Mouse (Mus musculus) midbrain, embryonic 11.5 days (tissue): ENCODE measurements around the gene Ror1. TPM values are rescaled to one million over a fixed set of nuclear protein-coding genes. Genes with fewer than 3 reads are reported as not detected.

ENCODE experiments used
- ATAC-seq: fragments of 200-750 bp; cut with Nextera tagmentation; 2 replicates; pipeline ENCODE4 v1.8.0; 2017; ENCODE audit warnings: moderate TSS enrichment, moderate library complexity; ENCODE audit not compliant: low FRiP score
- DNase-seq: peaks from one replicate; pipeline ENCODE4 v3.0.0; 2015; ENCODE audit warnings: low spot score; ENCODE audit errors: missing footprints
- H3K27ac ChIP-seq: fragments of 300-500 bp; sonication (generic); 2 replicates; pipeline ENCODE4 v1.5.1; 2014; ENCODE audit warnings: low read depth, low read length
- H3K27me3 ChIP-seq: fragments of 300-500 bp; sonication (generic); 2 replicates; pipeline ENCODE4 v1.6.1; 2014; ENCODE audit warnings: mild to moderate bottlenecking, low read length, moderate library complexity, mixed read lengths; ENCODE audit not compliant: control insufficient read depth, insufficient read depth
- H3K36me3 ChIP-seq: fragments of 300-500 bp; sonication (generic); 2 replicates; pipeline ENCODE4 v1.6.1; 2014; ENCODE audit warnings: mild to moderate bottlenecking, low read length, moderate library complexity, mixed read lengths; ENCODE audit not compliant: control insufficient read depth, insufficient read depth
- H3K4me1 ChIP-seq: fragments of 300-500 bp; sonication (generic); 2 replicates; pipeline ENCODE4 v1.6.1; 2014; ENCODE audit warnings: low read length; ENCODE audit not compliant: control insufficient read depth, insufficient read depth
- H3K4me2 ChIP-seq: fragments of 300-500 bp; sonication (generic); 2 replicates; pipeline ENCODE4 v1.6.1; 2014; ENCODE audit warnings: mild to moderate bottlenecking, moderate library complexity
- H3K4me3 ChIP-seq: fragments of 300-500 bp; sonication (generic); 2 replicates; pipeline ENCODE4 v1.5.1; 2014; ENCODE audit warnings: low read depth, low read length
- H3K9ac ChIP-seq: fragments of 300-500 bp; sonication (generic); 2 replicates; pipeline ENCODE4 v1.6.1; 2014; ENCODE audit warnings: low read length
- H3K9me3 ChIP-seq: fragments of 300-500 bp; sonication (generic); 2 replicates; pipeline ENCODE4 v1.6.1; 2016; ENCODE audit warnings: low read length; ENCODE audit not compliant: control insufficient read depth
- WGBS: fragments of 180-500 bp; shearing (Covaris S2); extraction: QIAGEN DNeasy Blood & Tissue Kit; methylation state at CpG from one replicate; pipeline ENCODE4 v1.1.7; 2014; 5-methylcytosine and 5-hydroxymethylcytosine counted together
- polyA plus RNA-seq: library from polyadenylated mRNA; unstranded; fragments of >200 nt; fragmentation: Nextera tagmentation; extraction: Ambion mirVana; gene quantifications from 2 replicates; pipeline ENCODE4 v1.2.1, GENCODE M21; 2014

Ror1 gene
- polyA plus RNA-seq, 1 experiment from 2014 or later = 4.8 TPM

GRCm38 (mm10) chr4:100375286-100375685 lies 279.7 kb downstream of the Ror1 start:
- H3K9me3 ChIP-seq = no peaks in the 10 kb centered on the region
- no peak overlapping the region for H3K9ac ChIP-seq
- H3K4me2 ChIP-seq = no peak overlapping the region
- no peak overlapping the region for H3K27ac ChIP-seq
- DNase-seq (no peak), ATAC-seq (no peak)
- no peaks in the 10 kb centered on the region for H3K27me3 ChIP-seq
- H3K4me3 ChIP-seq = no peak overlapping the region
- H3K36me3 ChIP-seq = no peaks in the 10 kb centered on the region
- H3K4me1 ChIP-seq = no peaks in the 10 kb centered on the region
- WGBS = 95% methylated on average over 5 of the region's 5 CpGs

- WGBS = 74% methylated on average over 6 of the region's 6 CpGs
Measured at GRCm38 (mm10) chr4:100376163-100376562, 280.6 kb downstream of the Ror1 start.

GRCm38 (mm10) chr4:100377231-100377630 lies 281.6 kb downstream of the Ror1 start:
- Histone ChIP-seq H3K27ac (no peak overlapping the region), H3K4me2 (no peak overlapping the region), H3K36me3 (no peaks in the 10 kb centered on the region), H3K9ac (no peak overlapping the region), H3K9me3 (no peaks in the 10 kb centered on the region), H3K27me3 (no peaks in the 10 kb centered on the region), H3K4me1 (no peaks in the 10 kb centered on the region), H3K4me3 (no peak overlapping the region)
- WGBS = 77% methylated on average over 3 of the region's 3 CpGs
- no peak for ATAC-seq
- DNase-seq = no peak

More at GRCm38 (mm10) chr4:100376163-100376562, 280.6 kb downstream of the Ror1 start:
- Histone ChIP-seq H3K9me3 (no peaks in the 10 kb centered on the region), H3K4me1 (no peaks in the 10 kb centered on the region), H3K27ac (no peak overlapping the region), H3K9ac (no peak overlapping the region), H3K36me3 (no peaks in the 10 kb centered on the region), H3K4me3 (no peak overlapping the region), H3K4me2 (no peak overlapping the region), H3K27me3 (no peaks in the 10 kb centered on the region)
- ATAC-seq (no peak), DNase-seq (no peak)

GRCm38 (mm10) chr4:100377996-100378395 lies 282.4 kb downstream of the Ror1 start:
- Histone ChIP-seq H3K9me3 (no peaks in the 10 kb centered on the region), H3K4me1 (no peaks in the 10 kb centered on the region), H3K4me2 (no peak overlapping the region), H3K27me3 (no peaks in the 10 kb centered on the region), H3K36me3 (no peaks in the 10 kb centered on the region), H3K27ac (no peak overlapping the region), H3K9ac (no peak overlapping the region), H3K4me3 (no peak overlapping the region)
- whole genome bisulfite sequencing = 82% methylated on average over 4 of the region's 4 CpGs
- no peak for ATAC-seq
- DNase-seq = no peak

- no peaks in the 10 kb centered on the region for H3K36me3 ChIP-seq
- ATAC-seq (no peak), DNase-seq (no peak)
- no peaks in the 10 kb centered on the region for H3K27me3 ChIP-seq
- WGBS = 86% methylated on average over 4 of the region's 4 CpGs
- no peak overlapping the region for H3K27ac ChIP-seq
- H3K4me1 ChIP-seq = no peaks in the 10 kb centered on the region
- H3K9ac ChIP-seq = no peak overlapping the region
- H3K4me2 ChIP-seq = no peak overlapping the region
- no peaks in the 10 kb centered on the region for H3K9me3 ChIP-seq
- H3K4me3 ChIP-seq = no peak overlapping the region
Measured at GRCm38 (mm10) chr4:100381760-100382159, 286.2 kb downstream of the Ror1 start.

GRCm38 (mm10) chr4:100386272-100386988 lies 290.8 kb downstream of the Ror1 start:
- peak; percentile 73 for DNase-seq
- Histone ChIP-seq H3K27ac (no peak overlapping the region), H3K9me3 (no peaks in the 10 kb centered on the region), H3K9ac (no peak overlapping the region), H3K36me3 (no peaks in the 10 kb centered on the region), H3K4me1 (no peaks in the 10 kb centered on the region), H3K4me2 (no peak overlapping the region), H3K4me3 (no peak overlapping the region), H3K27me3 (no peaks in the 10 kb centered on the region)
- ATAC-seq = no peak
- 61% methylated on average over 5 of the region's 5 CpGs for WGBS

- Histone ChIP-seq H3K9ac (no peak overlapping the region), H3K4me1 (no peaks in the 10 kb centered on the region), H3K27ac (no peak overlapping the region), H3K36me3 (no peaks in the 10 kb centered on the region), H3K9me3 (no peaks in the 10 kb centered on the region), H3K27me3 (no peaks in the 10 kb centered on the region), H3K4me2 (no peak overlapping the region), H3K4me3 (no peak overlapping the region)
- ATAC-seq (no peak), DNase-seq (no peak)
- WGBS = 95% methylated on average over 6 of the region's 6 CpGs
Measured at GRCm38 (mm10) chr4:100390436-100390835, 294.8 kb downstream of the Ror1 start.

GRCm38 (mm10) chr4:100391021-100391420 lies 295.4 kb downstream of the Ror1 start:
- H3K4me2 ChIP-seq = no peak overlapping the region
- no peaks in the 10 kb centered on the region for H3K9me3 ChIP-seq
- no peak overlapping the region for H3K4me3 ChIP-seq
- H3K9ac ChIP-seq = no peak overlapping the region
- no peak for DNase-seq
- no peak overlapping the region for H3K27ac ChIP-seq
- no peaks in the 10 kb centered on the region for H3K36me3 ChIP-seq
- WGBS = 93% methylated on average over 6 of the region's 6 CpGs
- no peaks in the 10 kb centered on the region for H3K4me1 ChIP-seq
- no peaks in the 10 kb centered on the region for H3K27me3 ChIP-seq
- ATAC-seq = no peak

- no peak overlapping the region for H3K4me2 ChIP-seq
- peak; percentile 71 for DNase-seq
- H3K9me3 ChIP-seq = no peaks in the 10 kb centered on the region
- H3K9ac ChIP-seq = no peak overlapping the region
- no peak overlapping the region for H3K4me3 ChIP-seq
- no peaks in the 10 kb centered on the region for H3K27me3 ChIP-seq
- no peaks in the 10 kb centered on the region for H3K4me1 ChIP-seq
- H3K27ac ChIP-seq = no peak overlapping the region
- no peaks in the 10 kb centered on the region for H3K36me3 ChIP-seq
- ATAC-seq = no peak
- 90% methylated on average over 12 of the region's 12 CpGs for WGBS
Measured at GRCm38 (mm10) chr4:100393374-100394061, 297.9 kb downstream of the Ror1 start.
